ENCODE assay signal across 19 mouse cellular contexts in the genomic region with DNA sequence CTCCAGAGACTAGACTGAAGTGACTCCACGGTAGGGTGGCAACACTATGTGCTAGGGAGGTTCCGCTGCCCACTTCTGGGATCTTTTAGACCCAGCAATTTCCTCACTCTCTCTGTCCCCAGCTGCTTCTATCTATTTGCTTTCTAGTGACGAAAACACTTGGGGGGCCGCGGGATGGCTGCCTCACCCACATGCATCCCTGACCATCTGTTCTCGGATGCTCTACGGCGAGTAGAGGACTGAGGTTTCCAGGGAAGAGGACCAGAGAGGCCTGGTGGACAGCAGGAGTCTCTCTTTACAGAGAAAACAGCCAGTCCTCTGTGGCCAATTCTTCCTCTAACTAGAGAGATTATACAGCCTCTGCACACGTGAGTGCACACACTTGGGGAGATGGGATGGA. TPM values are rescaled to one million over a fixed set of nuclear protein-coding genes. Genes with fewer than 3 reads are reported as not detected.
DNase-seq lines count a peak whose midpoint lies in the region; ATAC-seq and TF ChIP-seq lines count a peak whose summit lies in the region.
"Had no signal": no experiment of that assay in that cellular context is flagged by ENCODE, and none has a peak within 500 bp of the region (broad histone marks: within the 10 kb centered on the region; RNA-seq: fewer than 3 reads in every experiment).

No protein-coding gene starts in this region.

- peaks cover 10% of the 10 kb centered on the region for H3K4me1 ChIP-seq in cerebellum, adult 2 months (ENCODE audit: control insufficient read depth, insufficient read depth, low read length)
- H3K4me1 ChIP-seq in intestine, embryonic 15.5 days (replicated peaks): no peaks in the 10 kb centered on the region
- H3K4me1 ChIP-seq: forebrain, embryonic 10.5 days; limb, embryonic 12.5 days had no signal

- 13% methylated on average over 9 of the region's 9 CpGs for WGBS in cerebellum, adult 2 months
- WGBS in intestine, embryonic 15.5 days: 85% methylated on average over 9 of the region's 9 CpGs

- no peak overlapping the region for H3K4me3 ChIP-seq in cerebellum, adult 2 months (replicated peaks; ENCODE audit: insufficient read depth, low read depth, low read length)
- no peak overlapping the region for H3K4me3 ChIP-seq in intestine, embryonic 15.5 days (replicated peaks)
- H3K4me3 ChIP-seq: embryonic facial prominence, embryonic 12.5 days; forebrain, embryonic 10.5 days; heart, embryonic 15.5 days; limb, embryonic 12.5 days; megakaryocyte, embryonic 14.5 days; myocyte had no signal

- H3K27me3 ChIP-seq in cerebellum, adult 2 months (ENCODE audit: control insufficient read depth, insufficient read depth, low read length): no peaks in the 10 kb centered on the region
- no peaks in the 10 kb centered on the region for H3K27me3 ChIP-seq in intestine, embryonic 15.5 days (replicated peaks)
- H3K27me3 ChIP-seq: embryonic facial prominence, embryonic 12.5 days; heart, embryonic 15.5 days; limb, embryonic 12.5 days; megakaryocyte, embryonic 14.5 days had no signal

- H3K4me2 ChIP-seq in intestine, embryonic 15.5 days (replicated peaks): no peak overlapping the region
- H3K4me2 ChIP-seq: embryonic facial prominence, embryonic 12.5 days; heart, embryonic 15.5 days; limb, embryonic 12.5 days had no signal

- no peaks in the 10 kb centered on the region for H3K36me3 ChIP-seq in intestine, embryonic 15.5 days
- H3K36me3 ChIP-seq: heart, embryonic 15.5 days had no signal

- DNase-seq in cerebellum, postnatal 4 days (ENCODE audit: low spot score in 2 of 2): no peak
- peak; percentile 54 to 62 for DNase-seq in cerebellum, adult 2 months
- DNase-seq in frontal cortex, postnatal 14 days (ENCODE audit: low spot score in 2 of 2): peak; percentile 33 to 35
- DNase-seq in left cerebral cortex, postnatal 4 days: peak; percentile 22
- DNase-seq in heart, adult 8-10 months (ENCODE audit: low spot score): no peak
- DNase-seq in T-cell, adult 2 months (ENCODE audit: low spot score): no peak
- DNase-seq: adrenal gland, adult 8-10 months; gastrocnemius, postnatal 36 days; lung, adult 18-20 months; thymus, adult 2 months had no signal

- no peak for TF ChIP-seq POLR2A in cerebellum, adult 2 months (IDR thresholded peaks at IDR 0.05; ENCODE audit: borderline replicate concordance, insufficient read depth, low read length)

- no peak for TF ChIP-seq CTCF in cerebellum, adult 2 months (IDR thresholded peaks at IDR 0.05; ENCODE audit: borderline replicate concordance, insufficient read depth, low read depth, low read length)

- no peaks in the 10 kb centered on the region for H3K9me3 ChIP-seq in intestine, embryonic 15.5 days
- H3K9me3 ChIP-seq: embryonic facial prominence, embryonic 12.5 days; forebrain, embryonic 10.5 days; heart, embryonic 15.5 days; limb, embryonic 12.5 days; megakaryocyte, embryonic 14.5 days had no signal

- H3K9ac ChIP-seq in intestine, embryonic 15.5 days: no peak overlapping the region
- H3K9ac ChIP-seq: embryonic facial prominence, embryonic 12.5 days; heart, embryonic 15.5 days; limb, embryonic 12.5 days had no signal

- peak; percentile 80 for ATAC-seq in cerebellum, adult (ENCODE audit: insufficient number of reproducible peaks, low FRiP score, low TSS enrichment)
- ATAC-seq in intestine, embryonic 15.5 days: no peak

- intact Hi-C loops in left cerebral cortex, postnatal 4 days (cut with DNase I): no loop called here

- H3K27ac ChIP-seq in cerebellum, adult 2 months (ENCODE audit: insufficient read depth, low read length): no peak overlapping the region
- no peak overlapping the region for H3K27ac ChIP-seq in intestine, embryonic 15.5 days
- H3K27ac ChIP-seq: embryonic facial prominence, embryonic 12.5 days; forebrain, embryonic 10.5 days; heart, embryonic 15.5 days; kidney, postnatal 0 days; limb, embryonic 12.5 days had no signal

RNA-seq across cellular contexts. Expression of a gene that starts 43.6 kb away (rescaled TPM):
- 8.9 and 9.1 TPM in 2 replicates for polyA plus RNA-seq in cerebellum, adult 2 months (2012; rRNA removed)
- total RNA-seq in left cerebral cortex, postnatal 4 days (2021): 10 to 100 TPM; 18.8 to 27.2 TPM
- 10 to 100 TPM in 3 of 4 experiments, 1 to 10 TPM in 1; 7.9 to 13.5 (median 11.0) TPM for total RNA-seq in heart, adult 8-10 months (2022)
- polyA plus RNA-seq in intestine, embryonic 15.5 days (2015; fragmentation: Nextera tagmentation; extraction: Ambion mirVana): 12.5 and 12.9 TPM in 2 replicates

Comparison
In these comparisons a context has a peak if more than half of its experiments do, and no peak if none do; other contexts are left out.
1. DNase-seq: peak in cerebellum, adult 2 months (2 of 2), frontal cortex, postnatal 14 days (2 of 2) and left cerebral cortex, postnatal 4 days (single experiment); none in cerebellum, postnatal 4 days (0 of 2), heart, adult 8-10 months (single experiment) and T-cell, adult 2 months (single experiment).